Mouse (Mus musculus) left cerebral cortex, adult 8-10 months (tissue): ENCODE results near the gene Mrpl54. TPM values are rescaled to one million over a fixed set of nuclear protein-coding genes. Genes with fewer than 3 reads are reported as not detected.
"Not testable (repeated sequence)": the region's sequence is repeated elsewhere in the genome, so short reads cannot be mapped to it uniquely, and the experiment has no call there.

Source experiments
- DNase-seq, 2 experiments: peaks; one replicate each; pipeline ENCODE4 v3.0.0; 2022; ENCODE audit warnings: low spot score in 2 of 2
- microRNA-seq, 2 experiments: library from miRNA; unstranded; fragments of <30 nt; microRNA quantifications; one replicate each; pipeline ENCODE4 v1.2.0; 2022
- total RNA-seq, 4 experiments: library from RNA; stranded (reverse); gene quantifications; 2 replicates each; pipeline ENCODE4 v1.2.4; 2022

The Mrpl54 gene
- total RNA-seq, 4 experiments from 2014 or later, result 39.8 to 51.5 (median 47.8) TPM

DNA sequence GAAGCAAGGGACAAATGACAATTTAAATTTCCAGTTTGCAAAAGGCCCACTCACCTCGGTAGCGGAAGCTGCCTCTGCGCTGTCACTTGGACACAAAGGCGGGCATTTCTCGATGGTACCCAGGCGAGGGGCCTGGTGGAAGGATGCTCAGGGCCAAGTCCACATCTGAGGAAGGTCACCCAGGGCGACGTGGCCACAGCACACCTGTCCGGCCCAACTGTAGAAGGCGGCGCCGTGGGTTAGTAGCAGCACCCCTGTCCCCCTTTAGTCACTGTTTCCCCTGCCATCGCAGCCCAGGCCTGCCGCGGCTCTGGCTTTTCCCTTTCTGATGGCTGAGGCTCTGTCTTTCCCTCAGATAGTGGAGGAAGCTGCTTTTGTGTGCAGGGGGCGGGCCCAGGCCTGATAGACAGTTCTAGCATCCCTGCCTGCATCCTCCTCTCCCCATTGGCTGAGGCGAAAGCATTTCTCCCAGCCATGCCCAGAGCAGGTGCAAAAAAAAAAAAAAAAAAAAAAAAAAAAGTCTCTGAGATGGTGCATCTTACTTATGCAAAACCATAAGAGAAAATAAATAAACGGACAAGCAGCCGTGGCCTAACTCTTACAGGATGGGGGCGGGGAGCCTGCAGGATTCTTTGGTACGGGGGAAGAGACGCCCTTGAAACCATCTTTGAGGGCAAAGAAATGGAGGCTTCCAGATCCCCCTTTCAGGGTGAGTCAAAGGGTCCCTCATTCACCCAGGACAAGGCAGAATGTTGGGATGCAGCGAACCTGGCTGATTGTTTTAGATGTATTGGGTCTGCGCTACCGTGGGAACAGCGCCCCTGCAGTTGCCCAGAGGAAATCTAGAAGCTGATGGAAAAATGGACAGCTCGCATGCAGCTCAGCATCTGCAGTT lies 36.0 kb downstream of the Mrpl54 start, which contains the start of gene Atcay:
Gene Atcay, minus strand, starts transcription at position 396 of the 895 bp plus-strand sequence.
- peak; percentile 72 to 87 for DNase-seq

GRCm38 (mm10) chr10:81229735-81230437 lies 36.8 kb downstream of the Mrpl54 start:
- DNase-seq, result peak in 1 of 2 experiments; percentile 57

DNA sequence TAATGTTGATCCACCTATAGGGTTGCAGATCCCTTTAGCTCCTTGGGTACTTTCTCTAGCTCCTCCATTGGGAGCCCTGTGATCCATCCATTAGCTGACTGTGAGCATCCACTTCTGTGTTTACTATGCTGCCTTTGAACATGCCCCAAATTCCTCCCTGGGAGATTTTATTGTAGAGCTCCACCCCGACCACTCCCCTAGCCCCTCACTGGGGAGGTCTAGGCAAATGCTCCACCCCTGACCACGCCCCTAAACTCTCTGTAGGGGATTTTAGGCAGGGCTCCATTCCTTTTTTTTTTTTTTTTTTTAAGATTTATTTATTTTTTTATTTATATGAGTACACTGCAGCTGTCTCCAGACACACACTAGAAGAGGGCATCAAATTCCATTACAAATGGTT lies 43.0 kb downstream of the Mrpl54 start:
- not testable (repeated sequence) for DNase-seq

- DNase-seq, result no peak
These were observed 45.2 kb downstream of the Mrpl54 start for GRCm38 (mm10) chr10:81221402-81222015.

DNA sequence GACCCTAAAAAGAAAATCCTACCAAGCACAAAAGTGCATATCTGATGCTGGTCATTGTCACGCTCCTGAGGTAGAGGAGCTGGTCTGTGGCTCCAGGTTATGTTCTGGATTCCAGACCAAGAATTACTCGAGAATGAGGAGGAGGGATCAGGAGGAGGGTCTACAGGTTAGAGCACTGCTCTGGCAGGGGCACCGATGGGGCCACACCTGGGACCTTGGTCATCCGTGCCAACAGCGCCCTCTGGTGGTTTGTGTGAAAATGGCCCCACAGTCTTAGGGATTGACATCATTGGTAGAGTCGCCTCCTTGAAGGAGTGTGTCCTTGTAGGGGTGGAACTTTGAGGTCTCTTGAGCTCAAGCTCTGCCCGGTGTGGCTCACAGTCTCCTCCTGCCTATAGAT lies 48.8 kb downstream of the Mrpl54 start:
- DNase-seq, result peak in 1 of 2 experiments; percentile 46

- not testable (repeated sequence) for DNase-seq
These were observed 49.5 kb downstream of the Mrpl54 start for GRCm38 (mm10) chr10:81217267-81217666.

- no peak for DNase-seq
These were observed 49.9 kb downstream of the Mrpl54 start for GRCm38 (mm10) chr10:81216810-81217209.

DNA sequence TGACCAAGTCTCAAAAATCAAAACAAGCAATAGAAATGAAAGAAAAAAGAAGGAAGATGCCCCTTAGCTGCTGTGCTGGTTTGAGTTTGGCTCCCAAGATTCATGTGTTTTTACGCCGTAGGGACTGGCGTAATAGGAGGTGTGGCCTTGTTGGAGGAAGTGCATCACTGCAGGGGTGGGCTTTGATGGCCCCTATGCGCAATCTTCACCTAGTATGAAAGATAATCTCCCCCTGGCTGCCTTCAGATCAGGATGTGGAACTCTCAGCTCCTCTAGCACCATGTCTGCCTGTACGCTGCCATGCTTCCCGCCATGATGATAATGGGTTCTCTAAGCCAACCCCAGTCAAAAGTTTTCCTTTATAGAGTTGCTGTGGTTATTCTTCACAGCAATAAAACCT lies 50.5 kb downstream of the Mrpl54 start:
- no peak for DNase-seq

Small RNA genes lying within 50 kb of the gene (microRNA-seq; reads per million reads assigned to microRNA genes)
- gene Mir3057, result 24.9 to 40.0 reads per million in 2 experiments

Other genes starting within 250 kb of the Mrpl54 start
- 100 to 1,000 TPM; 115 to 131 (median 118) TPM for gene Diras1, start 241.3 kb downstream of the Mrpl54 start, total RNA-seq
- gene Slc39a3, start 229.5 kb downstream of the Mrpl54 start, total RNA-seq, result 10 to 100 TPM; 53.9 to 58.9 (median 56.4) TPM
- 100 to 1,000 TPM; 165 to 176 (median 169) TPM for gene Sgta, start 206.8 kb downstream of the Mrpl54 start, total RNA-seq
- 10 to 100 TPM; 37.2 to 47.4 (median 43.3) TPM for gene Thop1, start 196.9 kb downstream of the Mrpl54 start, total RNA-seq
- under 1 TPM in 3 of 4 experiments, not detected in 1; 0.28 to 0.48 (median 0.37) TPM for gene Creb3l3, start 168.1 kb downstream of the Mrpl54 start, total RNA-seq
- 100 to 1,000 TPM; 121 to 132 (median 126) TPM for gene Map2k2, start 161.0 kb downstream of the Mrpl54 start, total RNA-seq
- gene Zbtb7a, start 131.7 kb downstream of the Mrpl54 start, total RNA-seq, result 100 to 1,000 TPM; 106 to 115 (median 112) TPM
- gene Pias4, start 99.0 kb downstream of the Mrpl54 start, total RNA-seq, result 10 to 100 TPM; 22.0 to 30.4 (median 27.9) TPM
- gene Eef2, start 90.3 kb downstream of the Mrpl54 start, total RNA-seq, result 100 to 1,000 TPM; 928 to 998 (median 954) TPM
- gene Dapk3, start 83.9 kb downstream of the Mrpl54 start, total RNA-seq, result 10 to 100 TPM; 65.1 to 70.9 (median 68.9) TPM
- not detected for gene 4930442H23Rik, start 83.1 kb downstream of the Mrpl54 start, total RNA-seq
- under 1 TPM in 1 of 4 experiments, not detected in 3; 0.18 TPM for gene Nmrk2, start 64.9 kb downstream of the Mrpl54 start, total RNA-seq
- 100 to 1,000 TPM; 165 to 189 (median 171) TPM for gene Atcay, start 36.1 kb downstream of the Mrpl54 start, total RNA-seq
- gene Zfr2, start 33.8 kb downstream of the Mrpl54 start, total RNA-seq, result 10 to 100 TPM; 58.4 to 65.1 (median 60.8) TPM
- 100 to 1,000 TPM; 167 to 192 (median 183) TPM for gene Matk, start 14.0 kb downstream of the Mrpl54 start, total RNA-seq
- gene Apba3, start within 50 bp of the Mrpl54 start, total RNA-seq, result 10 to 100 TPM; 24.3 to 38.6 (median 27.6) TPM
- gene Tjp3, start 24.6 kb upstream of the Mrpl54 start, total RNA-seq, result under 1 TPM in 3 of 4 experiments, not detected in 1; 0.23 to 1.00 (median 0.27) TPM
- 100 to 1,000 TPM; 355 to 367 (median 361) TPM for gene Pip5k1c, start 26.0 kb upstream of the Mrpl54 start, total RNA-seq
- gene Cactin, start 54.2 kb upstream of the Mrpl54 start, total RNA-seq, result 10 to 100 TPM; 27.7 to 30.9 (median 29.2) TPM
- gene Tbxa2r, start 61.8 kb upstream of the Mrpl54 start, total RNA-seq, result 1 to 10 TPM in 2 of 4 experiments, under 1 TPM in 2; 0.63 to 1.3 (median 0.93) TPM
- 1 to 10 TPM; 2.0 to 2.3 (median 2.2) TPM for gene Gipc3, start 76.3 kb upstream of the Mrpl54 start, total RNA-seq
- 10 to 100 TPM; 20.2 to 31.9 (median 27.2) TPM for gene Hmg20b, start 83.5 kb upstream of the Mrpl54 start, total RNA-seq
- 10 to 100 TPM; 36.8 to 42.2 (median 37.9) TPM for gene Mfsd12, start 90.6 kb upstream of the Mrpl54 start, total RNA-seq
- gene 4930404N11Rik, start 98.9 kb upstream of the Mrpl54 start, total RNA-seq, result 1 to 10 TPM in 3 of 4 experiments, under 1 TPM in 1; 0.77 to 2.4 (median 1.2) TPM
- gene Fzr1, start 111.6 kb upstream of the Mrpl54 start, total RNA-seq, result 10 to 100 TPM; 66.8 to 73.4 (median 70.6) TPM
- 10 to 100 TPM; 81.4 to 89.7 (median 85.5) TPM for gene Dohh, start 117.5 kb upstream of the Mrpl54 start, total RNA-seq
- gene Gm48551, start 117.5 kb upstream of the Mrpl54 start, total RNA-seq, result 1 to 10 TPM; 2.0 to 5.2 (median 4.0) TPM
- gene Gm48552, start 122.1 kb upstream of the Mrpl54 start, total RNA-seq, result 1 to 10 TPM; 2.5 to 3.3 (median 2.6) TPM
- gene Smim24, start 126.1 kb upstream of the Mrpl54 start, total RNA-seq, result 1 to 10 TPM in 2 of 4 experiments, under 1 TPM in 2; 0.50 to 1.6 (median 0.84) TPM
- gene Nfic, start 188.7 kb upstream of the Mrpl54 start, total RNA-seq, result 10 to 100 TPM; 83.3 to 98.1 (median 85.4) TPM
- gene Celf5, start 215.8 kb upstream of the Mrpl54 start, total RNA-seq, result 100 to 1,000 TPM; 229 to 265 (median 242) TPM
- gene Ncln, start 229.5 kb upstream of the Mrpl54 start, total RNA-seq, result 10 to 100 TPM; 70.9 to 91.6 (median 73.7) TPM
- 1 to 10 TPM in 2 of 4 experiments, under 1 TPM in 2; 0.41 to 1.2 (median 0.89) TPM for gene S1pr4, start 233.2 kb upstream of the Mrpl54 start, total RNA-seq